Mouse (Mus musculus) left cerebral cortex, postnatal 36 days (tissue): ENCODE measurements around the gene Olfr1191-ps1. TPM values are rescaled to one million over a fixed set of nuclear protein-coding genes. Genes with fewer than 3 reads are reported as not detected.
"Not testable (repeated sequence)": the region's sequence is repeated elsewhere in the genome, so short reads cannot be mapped to it uniquely, and the experiment has no call there.

ENCODE experiments used
- DNase-seq, 2 experiments: peaks; one replicate each; pipeline ENCODE4 v3.0.0; 2021 to 2022; ENCODE audit warnings: low spot score in 2 of 2, mixed read lengths in 1 of 2
- intact Hi-C: fragments of 180-260 bp; cut with DNase I; formaldehyde crosslinking; loops from one replicate; pipeline ENCODE4 v1.15.1; 2025
- total RNA-seq, 2 experiments: library from RNA; stranded (reverse); gene quantifications; 2 replicates each; pipeline ENCODE4 v1.2.3; 2021

Olfr1191-ps1 gene
- total RNA-seq, result under 1 TPM in 1 of 2 experiments, not detected in 1; 0.05 TPM

- intact Hi-C loops, DNase-seq: not testable (repeated sequence)
These were observed at the start of gene Olfr1191-ps1 for GRCm38 (mm10) chr2:88640242-88640641. Gene Olfr1191-ps1, plus strand, starts transcription at chr2:88640542.

- DNase-seq, result no peak
- intact Hi-C loops, result no loop called here
These were observed 7.9 kb downstream of the Olfr1191-ps1 start, which contains the start of gene Olfr1192-ps1 for GRCm38 (mm10) chr2:88648209-88648608. Gene Olfr1192-ps1, plus strand, starts transcription at chr2:88648509.

- DNase-seq, intact Hi-C loops: not testable (repeated sequence)
These were observed 35.0 kb downstream of the Olfr1191-ps1 start, which contains the start of gene Olfr1193 for GRCm38 (mm10) chr2:88675328-88675727. Gene Olfr1193, plus strand, starts transcription at chr2:88675628.

- no peak for DNase-seq
- intact Hi-C loops, result no loop called here
These were observed 48.7 kb downstream of the Olfr1191-ps1 start, which contains the start of gene Olfr1195 for GRCm38 (mm10) chr2:88689087-88689486. Gene Olfr1195, minus strand, starts transcription at chr2:88689187.

Other genes with a start within 250 kb of the Olfr1191-ps1 start
- not detected for gene Olfr1179, start 234.1 kb upstream of the Olfr1191-ps1 start, total RNA-seq
- not detected for gene Olfr1180, start 221.4 kb upstream of the Olfr1191-ps1 start, total RNA-seq
- not detected for gene Olfr1181, start 214.4 kb upstream of the Olfr1191-ps1 start, total RNA-seq
- gene Gm13757, start 191.4 kb upstream of the Olfr1191-ps1 start, total RNA-seq, result not detected
- not detected for gene Olfr1183, start 185.7 kb upstream of the Olfr1191-ps1 start, total RNA-seq
- gene Olfr1184, start 156.9 kb upstream of the Olfr1191-ps1 start, total RNA-seq, result not detected
- not detected for gene Olfr1185-ps1, start 147.2 kb upstream of the Olfr1191-ps1 start, total RNA-seq
- gene Olfr1186, start 122.0 kb upstream of the Olfr1191-ps1 start, total RNA-seq, result not detected
- not detected for gene Olfr1188, start 83.6 kb upstream of the Olfr1191-ps1 start, total RNA-seq
- gene Olfr1189, start 54.1 kb upstream of the Olfr1191-ps1 start, total RNA-seq, result not detected
- not detected for gene Olfr1192-ps1, start 8.0 kb downstream of the Olfr1191-ps1 start, total RNA-seq
- not detected for gene Olfr1193, start 35.1 kb downstream of the Olfr1191-ps1 start, total RNA-seq
- gene Olfr1195, start 48.6 kb downstream of the Olfr1191-ps1 start, total RNA-seq, result not detected
- not detected for gene Olfr1196, start 64.1 kb downstream of the Olfr1191-ps1 start, total RNA-seq
- gene Olfr1197, start 91.8 kb downstream of the Olfr1191-ps1 start, total RNA-seq, result not detected
- not detected for gene Olfr1198, start 110.8 kb downstream of the Olfr1191-ps1 start, total RNA-seq
- not detected for gene Olfr1199, start 119.9 kb downstream of the Olfr1191-ps1 start, total RNA-seq
- not detected for gene Olfr1200, start 129.9 kb downstream of the Olfr1191-ps1 start, total RNA-seq
- gene Olfr1201, start 152.5 kb downstream of the Olfr1191-ps1 start, total RNA-seq, result not detected
- not detected for gene Olfr1202, start 174.0 kb downstream of the Olfr1191-ps1 start, total RNA-seq
- not detected for gene Olfr1205, start 189.2 kb downstream of the Olfr1191-ps1 start, total RNA-seq
- not detected for gene Olfr1204, start 208.8 kb downstream of the Olfr1191-ps1 start, total RNA-seq
- gene Olfr1206, start 222.7 kb downstream of the Olfr1191-ps1 start, total RNA-seq, result not detected